Mouse (Mus musculus): ENCODE measurements around the gene Prrg3. TPM values are rescaled to one million over a fixed set of nuclear protein-coding genes. Genes with fewer than 3 reads are reported as not detected.

Gene Prrg3
- not detected in 2 replicates for total RNA-seq (2014; fragmentation: Nextera tagmentation)
- total RNA-seq (2017) = under 0.01 and 0.05 TPM in 2 replicates
- polyA plus RNA-seq (2012) = not detected in 2 replicates

DNA sequence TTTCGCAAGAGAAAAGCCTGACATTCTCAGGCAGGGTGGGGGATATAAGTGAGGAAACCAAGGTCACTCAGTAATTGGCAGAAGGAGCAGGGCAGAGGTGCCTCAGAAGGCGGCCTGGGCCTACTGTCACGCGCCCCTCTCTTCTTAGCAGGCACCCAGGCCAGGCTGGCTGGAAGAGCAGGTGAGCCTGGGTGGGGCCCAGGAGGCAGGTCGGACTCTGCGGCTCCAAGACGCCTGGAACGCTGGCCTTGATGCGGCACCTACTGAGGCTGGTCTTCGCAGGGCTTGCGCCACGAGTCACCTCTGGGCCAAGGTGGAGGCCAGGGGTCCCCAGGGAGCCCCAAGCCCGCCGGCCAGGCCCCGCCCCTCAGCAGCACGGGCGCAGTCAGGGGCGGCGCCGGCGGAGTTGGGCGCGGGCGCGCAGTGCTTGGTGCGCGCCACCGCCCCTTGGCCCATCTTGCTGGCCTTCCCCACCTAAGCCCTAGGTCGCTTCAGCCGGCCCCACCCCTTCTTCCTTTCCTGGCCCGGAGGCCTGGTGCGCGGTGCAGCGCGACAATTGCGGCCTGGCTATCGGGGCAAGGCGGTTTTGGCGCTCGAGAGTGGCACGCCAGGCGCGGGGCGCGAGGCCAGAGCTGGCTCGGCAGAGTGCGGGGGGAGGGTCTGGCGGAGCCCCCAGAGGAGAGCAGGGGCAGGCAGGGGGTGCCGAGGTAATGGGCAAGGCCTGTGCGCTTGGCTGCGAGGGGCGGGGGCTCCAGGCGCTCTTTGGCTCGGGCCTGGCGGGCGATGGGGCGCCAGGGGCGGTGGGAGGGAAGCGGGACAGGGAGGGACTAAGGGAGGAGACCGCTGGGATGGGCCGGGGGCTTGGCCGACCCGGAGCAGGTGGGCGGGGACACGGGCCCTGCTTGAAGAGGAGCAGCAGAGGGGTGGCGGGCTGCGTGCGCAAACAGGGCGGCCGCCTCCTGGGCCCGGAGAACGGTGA, at the start of gene Prrg3:
Gene Prrg3, plus strand, starts transcription at position 552 of the 979 bp plus-strand sequence.
- Histone ChIP-seq H3K4me3 (ENCODE audit: low read depth, low read length) (no peak within 1 kb of the TSS), H3K4me1 (ENCODE audit: insufficient read depth, low read depth, low read length) (no peaks in the 10 kb centered on the region), H3K36me3 (replicated peaks) (no peaks in the 10 kb centered on the region), H3K27me3 (ENCODE audit: insufficient read depth, low read length) (no peaks in the 10 kb centered on the region), H3K9me3 (replicated peaks) (no peaks in the 10 kb centered on the region)
- ATAC-seq (ENCODE audit: extremely low read depth, insufficient number of reproducible peaks, low FRiP score, poor library complexity, severe bottlenecking) (no peak), DNase-seq (ENCODE audit: low spot score) (no peak)
- no peak for TF ChIP-seq POLR2AphosphoS5 (IDR thresholded peaks at IDR 0.05; ENCODE audit: insufficient replicate concordance, low read depth, low read length)
- no peak for TF ChIP-seq TAL1 (conservative IDR thresholded peaks at IDR 0.05; ENCODE audit: low read depth, low read length)
- no peak for TF ChIP-seq CTCF (IDR thresholded peaks at IDR 0.05; ENCODE audit: low read depth, low read length)
- no peak for TF ChIP-seq GATA2 (IDR thresholded peaks at IDR 0.05; ENCODE audit: borderline replicate concordance, low read depth, low read length)
- no peak for TF ChIP-seq GATA1 (IDR thresholded peaks at IDR 0.05; ENCODE audit: borderline replicate concordance, low read length)

DNA sequence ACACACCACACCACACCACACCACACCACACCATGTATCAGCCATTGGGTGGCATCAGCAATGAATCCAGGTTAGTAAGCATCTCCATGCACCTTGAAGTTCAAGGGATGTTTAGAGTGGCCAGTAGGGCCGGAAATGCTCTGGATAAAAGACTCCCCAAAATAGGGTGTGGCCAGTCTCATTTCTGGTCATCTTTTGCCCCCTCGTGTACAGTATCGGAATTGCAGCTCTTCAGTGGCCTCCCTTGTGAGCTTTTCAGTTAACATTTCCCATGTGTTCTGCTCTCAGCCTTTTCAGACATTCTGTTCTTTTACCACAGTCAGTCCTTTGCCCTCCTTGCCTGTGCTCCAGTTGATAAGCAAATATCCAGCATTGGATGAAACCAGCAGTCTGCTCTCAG, 15.8 kb upstream of the Prrg3 start:
- Histone ChIP-seq H3K9me3 (replicated peaks) (no peaks in the 10 kb centered on the region), H3K36me3 (replicated peaks) (no peaks in the 10 kb centered on the region), H3K4me1 (ENCODE audit: insufficient read depth, low read depth, low read length) (no peaks in the 10 kb centered on the region), H3K27me3 (ENCODE audit: insufficient read depth, low read length) (no peaks in the 10 kb centered on the region), H3K4me3 (ENCODE audit: low read depth, low read length) (no peak overlapping the region)
- no peak for ATAC-seq (ENCODE audit: extremely low read depth, insufficient number of reproducible peaks, low FRiP score, poor library complexity, severe bottlenecking)
- TF ChIP-seq CTCF (IDR thresholded peaks at IDR 0.05; ENCODE audit: low read depth, low read length) = peak; percentile 18; the same call in 1 of the 2 replicates
- TF ChIP-seq GATA1 (IDR thresholded peaks at IDR 0.05; ENCODE audit: borderline replicate concordance, low read length) = no peak
- DNase-seq (ENCODE audit: low spot score) = no peak

DNA sequence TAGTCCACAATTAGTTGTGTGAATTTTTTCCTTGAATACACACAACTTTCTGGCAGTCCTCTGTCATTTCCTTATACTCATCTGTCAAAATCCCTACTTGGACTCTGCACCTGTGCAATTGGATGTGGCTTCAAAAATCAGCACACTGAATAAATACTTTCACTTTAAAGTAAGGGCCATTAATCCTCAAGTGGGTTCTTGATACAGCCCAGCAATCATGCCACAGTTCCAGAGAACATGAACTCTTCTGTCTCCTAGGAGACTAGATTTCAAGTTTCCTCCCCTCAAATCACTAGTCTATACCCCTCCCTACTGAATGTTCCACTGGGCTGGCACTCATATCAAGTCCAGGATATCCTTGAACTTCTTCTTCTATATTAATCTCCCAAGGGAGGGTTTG, 4.1 kb upstream of the Prrg3 start:
- no peak for TF ChIP-seq GATA1 (IDR thresholded peaks at IDR 0.05; ENCODE audit: borderline replicate concordance, low read length)
- TF ChIP-seq CTCF (IDR thresholded peaks at IDR 0.05; ENCODE audit: low read depth, low read length) = no peak
- no peak for TF ChIP-seq TAL1 (conservative IDR thresholded peaks at IDR 0.05; ENCODE audit: low read depth, low read length)
- no peak for TF ChIP-seq GATA2 (IDR thresholded peaks at IDR 0.05; ENCODE audit: borderline replicate concordance, low read depth, low read length)
- TF ChIP-seq POLR2AphosphoS5 (IDR thresholded peaks at IDR 0.05; ENCODE audit: insufficient replicate concordance, low read depth, low read length) = no peak
- no peaks in the 10 kb centered on the region for H3K36me3 ChIP-seq (replicated peaks)

DNA sequence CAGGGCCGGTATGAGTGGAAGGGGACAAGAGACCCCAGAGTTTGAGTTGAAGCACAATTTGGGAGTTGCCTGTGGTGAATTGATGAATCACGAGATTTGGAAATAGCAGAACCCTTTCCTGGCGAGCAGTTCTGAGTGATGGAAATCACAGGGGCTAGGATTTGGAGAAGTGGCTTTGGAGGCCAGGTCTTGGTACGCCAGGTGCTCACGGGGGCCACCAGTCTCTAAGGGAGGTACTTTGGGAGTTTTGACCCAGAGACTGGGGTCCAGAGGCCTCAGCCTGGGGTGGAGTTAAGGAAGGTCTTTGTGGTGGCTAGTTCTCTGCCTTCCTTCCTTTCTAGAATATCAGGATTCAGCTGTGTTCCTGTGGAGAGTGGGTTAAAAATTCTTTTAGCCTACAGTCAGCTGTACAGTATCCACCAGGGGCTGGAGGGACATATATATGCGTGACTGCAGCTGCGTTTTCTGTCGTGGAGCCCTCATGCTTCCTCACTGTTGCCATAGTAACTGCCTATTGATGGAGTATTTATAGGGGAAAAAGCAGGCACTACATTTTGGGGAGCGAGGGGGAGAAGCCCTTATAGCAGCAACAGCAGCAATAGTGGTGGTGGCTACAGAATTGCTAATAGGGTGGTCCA, 970 bp downstream of the Prrg3 start:
- Histone ChIP-seq H3K9me3 (replicated peaks) (no peaks in the 10 kb centered on the region), H3K27me3 (ENCODE audit: insufficient read depth, low read length) (no peaks in the 10 kb centered on the region), H3K4me1 (ENCODE audit: insufficient read depth, low read depth, low read length) (no peaks in the 10 kb centered on the region), H3K4me3 (ENCODE audit: low read depth, low read length) (no peak overlapping the region), H3K36me3 (replicated peaks) (no peaks in the 10 kb centered on the region)
- no peak for DNase-seq (ENCODE audit: low spot score)
- TF ChIP-seq GATA1 (IDR thresholded peaks at IDR 0.05; ENCODE audit: borderline replicate concordance, low read length) (no peak), CTCF (IDR thresholded peaks at IDR 0.05; ENCODE audit: low read depth, low read length) (no peak), TAL1 (conservative IDR thresholded peaks at IDR 0.05; ENCODE audit: low read depth, low read length) (no peak), GATA2 (IDR thresholded peaks at IDR 0.05; ENCODE audit: borderline replicate concordance, low read depth, low read length) (no peak), POLR2AphosphoS5 (IDR thresholded peaks at IDR 0.05; ENCODE audit: insufficient replicate concordance, low read depth, low read length) (no peak)
- no peak for ATAC-seq (ENCODE audit: extremely low read depth, insufficient number of reproducible peaks, low FRiP score, poor library complexity, severe bottlenecking)

More for the DNA sequence above, 4.1 kb upstream of the Prrg3 start:
- no peak for ATAC-seq (ENCODE audit: extremely low read depth, insufficient number of reproducible peaks, low FRiP score, poor library complexity, severe bottlenecking)
- Histone ChIP-seq H3K4me3 (ENCODE audit: low read depth, low read length) (no peak overlapping the region), H3K9me3 (replicated peaks) (no peaks in the 10 kb centered on the region), H3K4me1 (ENCODE audit: insufficient read depth, low read depth, low read length) (no peaks in the 10 kb centered on the region), H3K27me3 (ENCODE audit: insufficient read depth, low read length) (no peaks in the 10 kb centered on the region)
- no peak for DNase-seq (ENCODE audit: low spot score)

DNA sequence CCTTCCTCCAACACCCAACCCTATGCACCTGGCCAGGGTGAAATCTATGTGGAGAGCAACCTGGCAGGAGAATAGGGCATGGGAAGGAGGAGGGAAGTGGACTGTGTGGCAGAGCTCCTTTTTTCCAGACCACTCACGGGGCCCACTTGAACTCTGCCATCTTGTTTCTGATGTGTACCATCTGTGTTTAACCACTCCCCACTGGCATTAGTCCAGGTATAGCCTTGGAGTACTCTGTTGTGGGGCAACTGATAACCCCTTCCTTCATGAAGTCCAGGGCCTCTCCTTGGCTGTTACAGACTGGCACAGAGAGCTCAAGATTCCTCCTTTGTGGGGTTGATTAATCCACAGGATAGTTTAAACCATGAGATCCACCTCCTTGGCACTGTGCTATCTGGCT, 5.8 kb downstream of the Prrg3 start:
- ATAC-seq (ENCODE audit: extremely low read depth, insufficient number of reproducible peaks, low FRiP score, poor library complexity, severe bottlenecking) (no peak), DNase-seq (ENCODE audit: low spot score) (no peak)
- Histone ChIP-seq H3K9me3 (replicated peaks) (no peaks in the 10 kb centered on the region), H3K4me1 (ENCODE audit: insufficient read depth, low read depth, low read length) (no peaks in the 10 kb centered on the region), H3K4me3 (ENCODE audit: low read depth, low read length) (no peak overlapping the region), H3K27me3 (ENCODE audit: insufficient read depth, low read length) (no peaks in the 10 kb centered on the region), H3K36me3 (replicated peaks) (no peaks in the 10 kb centered on the region)
- TF ChIP-seq CTCF (IDR thresholded peaks at IDR 0.05; ENCODE audit: low read depth, low read length) (no peak), POLR2AphosphoS5 (IDR thresholded peaks at IDR 0.05; ENCODE audit: insufficient replicate concordance, low read depth, low read length) (no peak), GATA1 (IDR thresholded peaks at IDR 0.05; ENCODE audit: borderline replicate concordance, low read length) (no peak), TAL1 (conservative IDR thresholded peaks at IDR 0.05; ENCODE audit: low read depth, low read length) (no peak)

DNA sequence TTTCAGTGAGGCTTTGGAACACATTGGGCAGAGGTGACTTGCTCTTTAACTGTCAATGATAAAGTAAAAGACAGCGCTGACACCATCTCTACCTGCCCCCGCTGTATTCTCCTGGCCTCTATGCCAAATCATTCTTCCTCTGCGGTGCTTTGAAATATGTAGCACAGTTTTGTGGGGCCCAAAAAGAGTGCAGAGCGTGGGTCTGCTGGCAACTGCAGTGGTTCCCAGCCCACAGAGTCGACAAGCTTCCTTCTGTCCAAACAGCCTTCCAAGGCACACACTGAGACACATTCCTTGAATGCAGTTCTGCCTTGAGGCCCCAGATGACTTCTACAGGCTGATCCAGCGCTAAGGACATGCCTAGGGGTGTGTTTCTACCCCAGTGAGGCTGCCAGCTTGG, 6.4 kb downstream of the Prrg3 start:
- Histone ChIP-seq H3K9me3 (replicated peaks) (no peaks in the 10 kb centered on the region), H3K27me3 (ENCODE audit: insufficient read depth, low read length) (no peaks in the 10 kb centered on the region), H3K4me3 (ENCODE audit: low read depth, low read length) (no peak overlapping the region), H3K36me3 (replicated peaks) (no peaks in the 10 kb centered on the region), H3K4me1 (ENCODE audit: insufficient read depth, low read depth, low read length) (no peaks in the 10 kb centered on the region)
- TF ChIP-seq POLR2AphosphoS5 (IDR thresholded peaks at IDR 0.05; ENCODE audit: insufficient replicate concordance, low read depth, low read length) = no peak
- no peak for TF ChIP-seq GATA2 (IDR thresholded peaks at IDR 0.05; ENCODE audit: borderline replicate concordance, low read depth, low read length)
- no peak for TF ChIP-seq GATA1 (IDR thresholded peaks at IDR 0.05; ENCODE audit: borderline replicate concordance, low read length)
- no peak for TF ChIP-seq CTCF (IDR thresholded peaks at IDR 0.05; ENCODE audit: low read depth, low read length)
- no peak for TF ChIP-seq TAL1 (conservative IDR thresholded peaks at IDR 0.05; ENCODE audit: low read depth, low read length)
- ATAC-seq (ENCODE audit: extremely low read depth, insufficient number of reproducible peaks, low FRiP score, poor library complexity, severe bottlenecking) (no peak), DNase-seq (ENCODE audit: low spot score) (no peak)
